Mouse (Mus musculus): ENCODE measurements around the gene Gsdma2. TPM values are rescaled to one million over a fixed set of nuclear protein-coding genes. Genes with fewer than 3 reads are reported as not detected.

Gsdma2 gene
- total RNA-seq (2014; fragmentation: Nextera tagmentation) (not detected in 2 replicates), total RNA-seq (2017) (0.23 and 0.27 TPM in 2 replicates), polyA plus RNA-seq (2012) (not detected in 2 replicates)

- no peak for ATAC-seq (ENCODE audit: extremely low read depth, insufficient number of reproducible peaks, low FRiP score, poor library complexity, severe bottlenecking)
- DNase-seq (ENCODE audit: low spot score), result no peak
- no peak for TF ChIP-seq TAL1 (conservative IDR thresholded peaks at IDR 0.05; ENCODE audit: low read depth, low read length)
- TF ChIP-seq POLR2AphosphoS5 (IDR thresholded peaks at IDR 0.05; ENCODE audit: insufficient replicate concordance, low read depth, low read length), result no peak
- no peak for TF ChIP-seq GATA1 (IDR thresholded peaks at IDR 0.05; ENCODE audit: borderline replicate concordance, low read length)
- no peak for TF ChIP-seq GATA2 (IDR thresholded peaks at IDR 0.05; ENCODE audit: borderline replicate concordance, low read depth, low read length)
- no peak for TF ChIP-seq CTCF (IDR thresholded peaks at IDR 0.05; ENCODE audit: low read depth, low read length)
- H3K36me3 ChIP-seq (replicated peaks), result no peaks in the 10 kb centered on the region
- H3K9me3 ChIP-seq (replicated peaks), result no peaks in the 10 kb centered on the region
- H3K27me3 ChIP-seq (ENCODE audit: insufficient read depth, low read length), result peaks cover 48% of the 10 kb centered on the region
- no peak within 1 kb of the TSS for H3K4me3 ChIP-seq (ENCODE audit: low read depth, low read length)
- no peaks in the 10 kb centered on the region for H3K4me1 ChIP-seq (ENCODE audit: insufficient read depth, low read depth, low read length)
These were observed at the start of gene Gsdma2 for GRCm38 (mm10) chr11:98646459-98646858. TSS of gene Gsdma2 (plus strand) at chr11:98646759.

- Histone ChIP-seq H3K4me3 (ENCODE audit: low read depth, low read length) (no peak overlapping the region), H3K4me1 (ENCODE audit: insufficient read depth, low read depth, low read length) (peaks cover 56% of the 10 kb centered on the region), H3K9me3 (replicated peaks) (no peaks in the 10 kb centered on the region), H3K27me3 (ENCODE audit: insufficient read depth, low read length) (peaks cover 41% of the 10 kb centered on the region), H3K36me3 (replicated peaks) (no peaks in the 10 kb centered on the region)
- ATAC-seq (ENCODE audit: extremely low read depth, insufficient number of reproducible peaks, low FRiP score, poor library complexity, severe bottlenecking) (no peak), DNase-seq (ENCODE audit: low spot score) (peak; percentile 57)
- TF ChIP-seq GATA2 (IDR thresholded peaks at IDR 0.05; ENCODE audit: borderline replicate concordance, low read depth, low read length), result no peak
- peak; percentile 75 for TF ChIP-seq CTCF (IDR thresholded peaks at IDR 0.05; ENCODE audit: low read depth, low read length)
These were observed 49.2 kb upstream of the Gsdma2 start for GRCm38 (mm10) chr11:98597363-98597762.

DNA sequence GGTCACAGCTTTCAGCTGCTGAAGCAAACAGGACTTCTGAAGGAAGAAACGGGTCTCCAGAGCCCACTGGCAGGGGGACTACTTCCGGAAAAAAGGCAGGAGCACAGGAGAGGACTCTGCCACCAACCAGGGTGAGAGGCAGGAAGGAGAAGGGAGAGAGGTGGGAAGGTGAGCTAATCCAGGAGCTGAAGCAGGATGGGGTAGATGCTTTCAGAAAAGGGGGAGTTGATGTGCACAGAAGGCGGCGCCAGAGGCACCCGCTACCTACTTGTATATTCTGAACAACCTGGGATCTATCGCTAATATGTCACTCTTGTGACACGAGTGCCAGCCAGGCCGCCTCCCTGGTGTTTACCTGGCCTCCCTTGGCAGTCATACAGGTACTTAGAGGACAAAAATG lies 48.6 kb upstream of the Gsdma2 start, which contains the start of gene Lrrc3c:
Gene Lrrc3c, plus strand, starts transcription at position 301 of the 400 bp plus-strand sequence.
- no peaks in the 10 kb centered on the region for H3K9me3 ChIP-seq (replicated peaks)
- DNase-seq (ENCODE audit: low spot score) (no peak), ATAC-seq (ENCODE audit: extremely low read depth, insufficient number of reproducible peaks, low FRiP score, poor library complexity, severe bottlenecking) (no peak)
- H3K27me3 ChIP-seq (ENCODE audit: insufficient read depth, low read length), result peaks cover 46% of the 10 kb centered on the region
- H3K4me3 ChIP-seq (ENCODE audit: low read depth, low read length), result no peak within 1 kb of the TSS
- H3K36me3 ChIP-seq (replicated peaks), result no peaks in the 10 kb centered on the region
- TF ChIP-seq CTCF (IDR thresholded peaks at IDR 0.05; ENCODE audit: low read depth, low read length) (no peak), GATA2 (IDR thresholded peaks at IDR 0.05; ENCODE audit: borderline replicate concordance, low read depth, low read length) (no peak), TAL1 (conservative IDR thresholded peaks at IDR 0.05; ENCODE audit: low read depth, low read length) (no peak), GATA1 (IDR thresholded peaks at IDR 0.05; ENCODE audit: borderline replicate concordance, low read length) (no peak), POLR2AphosphoS5 (IDR thresholded peaks at IDR 0.05; ENCODE audit: insufficient replicate concordance, low read depth, low read length) (no peak)
- H3K4me1 ChIP-seq (ENCODE audit: insufficient read depth, low read depth, low read length), result peaks cover 54% of the 10 kb centered on the region

- no peak overlapping the region for H3K4me3 ChIP-seq (ENCODE audit: low read depth, low read length)
- H3K4me1 ChIP-seq (ENCODE audit: insufficient read depth, low read depth, low read length), result peaks cover 50% of the 10 kb centered on the region
- no peak for ATAC-seq (ENCODE audit: extremely low read depth, insufficient number of reproducible peaks, low FRiP score, poor library complexity, severe bottlenecking)
- no peaks in the 10 kb centered on the region for H3K36me3 ChIP-seq (replicated peaks)
- DNase-seq (ENCODE audit: low spot score), result no peak
- H3K27me3 ChIP-seq (ENCODE audit: insufficient read depth, low read length), result peaks cover 52% of the 10 kb centered on the region
- TF ChIP-seq POLR2AphosphoS5 (IDR thresholded peaks at IDR 0.05; ENCODE audit: insufficient replicate concordance, low read depth, low read length) (no peak), TAL1 (conservative IDR thresholded peaks at IDR 0.05; ENCODE audit: low read depth, low read length) (no peak), GATA2 (IDR thresholded peaks at IDR 0.05; ENCODE audit: borderline replicate concordance, low read depth, low read length) (no peak), CTCF (IDR thresholded peaks at IDR 0.05; ENCODE audit: low read depth, low read length) (no peak), GATA1 (IDR thresholded peaks at IDR 0.05; ENCODE audit: borderline replicate concordance, low read length) (no peak)
- no peaks in the 10 kb centered on the region for H3K9me3 ChIP-seq (replicated peaks)
These were observed 47.7 kb upstream of the Gsdma2 start for GRCm38 (mm10) chr11:98598851-98599290.

DNA sequence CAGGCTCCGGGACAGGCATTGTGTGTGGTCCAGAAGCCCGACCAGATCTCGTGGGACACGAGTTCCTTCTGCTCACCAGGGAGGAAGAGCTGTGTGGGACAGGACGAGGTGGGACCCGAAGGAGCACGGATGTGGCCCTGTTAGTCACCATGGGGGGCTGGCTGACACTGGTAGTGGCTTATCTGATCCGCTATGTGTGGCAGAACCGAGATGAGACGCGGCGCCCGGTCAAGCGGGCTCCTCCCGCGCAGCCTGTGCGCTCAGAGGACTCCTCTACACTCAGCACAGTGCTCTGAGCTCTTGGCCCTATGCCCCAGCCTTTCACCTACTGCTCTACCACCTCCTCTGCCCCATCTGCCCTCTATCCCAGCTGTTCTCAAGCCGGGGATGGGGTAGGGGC lies 47.3 kb upstream of the Gsdma2 start:
- TF ChIP-seq GATA1 (IDR thresholded peaks at IDR 0.05; ENCODE audit: borderline replicate concordance, low read length) (no peak), POLR2AphosphoS5 (IDR thresholded peaks at IDR 0.05; ENCODE audit: insufficient replicate concordance, low read depth, low read length) (no peak), GATA2 (IDR thresholded peaks at IDR 0.05; ENCODE audit: borderline replicate concordance, low read depth, low read length) (no peak), CTCF (IDR thresholded peaks at IDR 0.05; ENCODE audit: low read depth, low read length) (no peak), TAL1 (conservative IDR thresholded peaks at IDR 0.05; ENCODE audit: low read depth, low read length) (no peak)
- no peaks in the 10 kb centered on the region for H3K9me3 ChIP-seq (replicated peaks)
- no peak overlapping the region; the same call in 1 of the 2 replicates for H3K4me3 ChIP-seq (ENCODE audit: low read depth, low read length)
- H3K27me3 ChIP-seq (ENCODE audit: insufficient read depth, low read length), result peaks cover 52% of the 10 kb centered on the region
- no peak for DNase-seq (ENCODE audit: low spot score)
- no peak for ATAC-seq (ENCODE audit: extremely low read depth, insufficient number of reproducible peaks, low FRiP score, poor library complexity, severe bottlenecking)
- H3K4me1 ChIP-seq (ENCODE audit: insufficient read depth, low read depth, low read length), result peaks cover 48% of the 10 kb centered on the region
- no peaks in the 10 kb centered on the region for H3K36me3 ChIP-seq (replicated peaks)

DNA sequence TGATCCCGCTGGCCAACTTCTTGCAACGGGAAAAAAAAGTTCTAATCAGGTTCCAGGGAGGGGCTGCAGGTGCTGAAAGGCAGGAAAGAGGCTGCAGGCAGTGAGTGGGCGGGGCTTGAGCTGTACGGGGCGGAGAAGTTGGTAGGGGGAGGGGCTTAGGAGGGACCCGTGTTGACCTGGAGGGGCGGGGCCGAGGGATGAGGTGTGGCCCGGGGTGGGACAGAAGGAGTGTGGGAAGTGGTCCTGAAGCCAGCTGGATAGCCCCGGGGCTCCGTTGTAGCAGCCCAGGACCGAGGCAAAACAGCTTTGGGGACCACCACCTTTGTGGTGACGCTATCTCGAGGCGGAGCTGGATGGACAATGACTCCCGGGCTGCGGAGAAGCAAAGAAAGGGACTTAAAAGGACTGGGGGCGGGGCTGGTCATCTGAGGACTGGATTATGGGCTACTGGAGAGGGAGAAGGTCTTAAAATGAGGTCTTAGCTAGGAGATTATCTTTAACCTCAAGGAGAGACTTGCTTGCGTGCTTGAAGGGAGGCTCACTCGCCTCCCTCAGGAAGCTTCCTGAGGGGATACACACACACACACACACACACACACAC lies 44.4 kb upstream of the Gsdma2 start:
- H3K4me3 ChIP-seq (ENCODE audit: low read depth, low read length), result peak overlapping the region; percentile 61; the same call in 1 of the 2 replicates
- no peak for DNase-seq (ENCODE audit: low spot score)
- no peaks in the 10 kb centered on the region for H3K36me3 ChIP-seq (replicated peaks)
- H3K4me1 ChIP-seq (ENCODE audit: insufficient read depth, low read depth, low read length), result peaks cover 30% of the 10 kb centered on the region
- peak; percentile 28; the same call in 1 of the 2 replicates for ATAC-seq (ENCODE audit: extremely low read depth, insufficient number of reproducible peaks, low FRiP score, poor library complexity, severe bottlenecking)
- peaks cover 60% of the 10 kb centered on the region for H3K27me3 ChIP-seq (ENCODE audit: insufficient read depth, low read length)
- no peak for TF ChIP-seq CTCF (IDR thresholded peaks at IDR 0.05; ENCODE audit: low read depth, low read length)
- no peak for TF ChIP-seq GATA1 (IDR thresholded peaks at IDR 0.05; ENCODE audit: borderline replicate concordance, low read length)
- TF ChIP-seq GATA2 (IDR thresholded peaks at IDR 0.05; ENCODE audit: borderline replicate concordance, low read depth, low read length), result no peak
- no peak for TF ChIP-seq POLR2AphosphoS5 (IDR thresholded peaks at IDR 0.05; ENCODE audit: insufficient replicate concordance, low read depth, low read length)
- TF ChIP-seq TAL1 (conservative IDR thresholded peaks at IDR 0.05; ENCODE audit: low read depth, low read length), result no peak
- no peaks in the 10 kb centered on the region for H3K9me3 ChIP-seq (replicated peaks)
